Mouse (Mus musculus): Measurements from ENCODE around the gene Alox5.

Gene Alox5

DNA sequence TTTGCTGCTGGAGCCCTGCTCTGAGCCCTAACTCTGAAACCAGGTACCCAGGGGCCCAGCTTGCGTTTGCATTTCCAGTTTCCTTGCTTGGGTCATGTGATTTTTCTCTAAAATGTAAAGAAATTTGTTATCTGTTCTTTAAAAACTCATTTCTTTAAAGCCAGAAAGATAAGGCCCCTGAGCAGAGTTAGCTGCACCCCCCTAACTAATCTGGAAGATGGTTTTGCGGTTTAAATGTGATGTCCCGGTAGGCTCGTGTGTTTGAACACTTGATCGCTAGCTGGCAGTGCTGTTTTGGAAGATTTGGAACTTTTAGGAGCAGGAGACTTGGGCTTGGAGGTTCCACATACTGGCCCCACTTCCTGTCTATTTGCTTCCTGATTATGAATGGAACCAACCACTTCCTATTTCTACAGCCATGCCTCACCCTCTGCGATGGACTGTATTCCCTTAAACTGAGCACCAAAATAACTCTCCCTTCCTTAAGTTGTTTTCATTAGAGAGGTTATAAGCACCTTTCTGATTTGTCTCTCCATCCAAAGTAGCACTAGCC is 44.9 kb downstream of the Alox5 start:
- no peak for DNase-seq

GRCm38 (mm10) chr6:116415126-116415676 is 45.8 kb downstream of the Alox5 start:
- DNase-seq: no peak

DNA sequence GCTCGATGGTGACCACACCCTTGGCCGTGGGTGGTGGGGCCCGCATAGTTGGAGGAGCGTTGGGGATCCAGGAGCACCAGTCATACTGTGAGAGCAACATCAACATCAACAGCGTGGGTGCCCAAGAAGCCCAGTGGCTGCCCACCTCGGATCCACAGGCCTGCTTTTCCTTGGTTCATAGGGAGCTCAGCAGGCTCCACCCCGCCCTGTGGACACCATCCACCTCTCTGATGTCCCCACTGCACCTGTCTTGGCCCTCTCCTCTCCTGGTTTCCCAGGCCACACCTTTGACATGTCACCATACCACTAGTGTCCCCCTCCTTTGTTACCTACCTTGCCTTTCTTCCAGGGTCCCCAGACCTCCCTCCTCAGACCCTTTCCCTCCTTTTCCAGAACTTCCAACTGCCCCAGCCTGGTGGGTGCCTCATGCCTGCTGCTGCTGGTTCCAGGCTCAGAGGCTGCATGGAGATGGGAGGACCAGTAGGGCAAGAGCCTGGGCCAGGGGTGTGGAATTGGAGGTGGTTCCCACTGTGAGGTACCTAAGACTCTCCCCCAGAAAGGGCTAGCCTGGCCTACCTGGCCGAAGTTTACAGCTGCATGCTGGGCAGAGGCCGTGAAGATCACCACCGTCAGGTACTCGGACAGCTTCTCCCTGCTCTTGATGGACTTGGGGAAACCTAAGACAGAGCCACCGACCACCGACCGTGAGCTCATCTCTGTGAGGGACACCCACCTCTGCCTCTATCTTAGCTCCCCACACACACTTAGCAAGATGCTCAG is 48.2 kb downstream of the Alox5 start:
- no peak for DNase-seq

GRCm38 (mm10) chr6:116411716-116412115 is 49.3 kb downstream of the Alox5 start:
- no peak for DNase-seq

DNA sequence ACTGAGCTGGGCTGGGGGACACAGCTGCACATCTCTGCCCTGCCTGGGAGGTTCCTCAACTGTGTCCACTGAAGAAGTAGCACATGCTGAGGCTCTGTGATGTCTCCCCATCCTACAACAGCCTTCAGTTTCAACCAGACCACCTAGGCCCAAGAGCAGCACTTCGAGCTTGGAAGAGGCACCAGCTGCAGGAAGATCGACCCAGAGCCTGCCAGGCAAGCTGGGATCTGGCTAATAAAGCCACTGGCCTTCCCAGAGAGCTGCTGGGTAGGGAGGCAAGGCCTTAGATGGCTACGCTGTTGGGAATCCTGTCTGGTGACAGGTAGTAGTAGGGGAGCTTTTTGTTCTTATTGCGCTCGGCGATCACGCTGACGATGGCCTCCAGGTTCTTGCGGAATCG is 50.5 kb downstream of the Alox5 start:
- DNase-seq: no peak

GRCm38 (mm10) chr6:116407956-116408657 is 52.9 kb downstream of the Alox5 start:
- no peak for DNase-seq

GRCm38 (mm10) chr6:116407216-116407615 is 53.8 kb downstream of the Alox5 start:
- DNase-seq: no peak

GRCm38 (mm10) chr6:116406680-116407079 is 54.3 kb downstream of the Alox5 start:
- DNase-seq: no peak

- DNase-seq: no peak
Observed at GRCm38 (mm10) chr6:116406152-116406551, 54.8 kb downstream of the Alox5 start.

DNA sequence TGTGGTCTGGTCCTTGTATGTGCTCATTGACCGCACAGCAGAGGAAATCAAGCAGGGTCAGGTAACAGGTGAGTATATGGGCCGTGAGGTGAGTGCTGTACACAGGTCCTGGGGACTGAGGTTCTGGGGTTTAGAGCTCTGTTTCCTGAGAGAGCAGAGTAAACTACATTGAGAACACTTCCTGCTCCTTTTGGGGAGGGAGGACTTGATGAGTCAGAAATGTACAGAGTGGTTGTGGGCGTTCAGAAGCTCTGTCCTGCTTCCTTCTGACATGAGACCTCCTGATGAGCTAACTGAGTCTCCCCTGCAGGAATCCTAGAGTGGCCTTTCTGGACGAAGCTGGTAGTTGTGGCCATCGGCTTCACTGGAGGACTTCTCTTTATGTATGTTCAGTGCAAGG is 55.3 kb downstream of the Alox5 start:
- DNase-seq: no peak

DNA sequence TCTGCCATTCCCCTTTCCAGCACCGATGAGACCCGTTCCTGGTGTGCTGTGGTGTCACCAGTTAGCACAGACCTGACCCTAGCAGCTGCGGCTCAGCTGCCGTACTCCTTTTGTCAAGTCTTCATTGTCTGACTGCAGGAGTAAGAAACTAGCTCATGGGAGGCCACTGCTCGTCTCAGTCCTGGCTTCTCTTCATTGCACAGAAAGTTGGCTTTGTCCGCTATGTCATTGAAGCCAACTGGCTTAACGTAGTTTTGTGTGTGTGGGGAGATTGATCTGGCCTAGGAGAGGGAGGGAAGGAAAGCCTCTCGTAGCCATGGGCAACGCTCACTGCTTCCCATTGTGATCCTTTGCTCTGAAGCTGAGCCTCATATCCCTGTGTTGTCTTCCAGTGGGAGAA is 55.7 kb downstream of the Alox5 start:
- DNase-seq: no peak

DNA sequence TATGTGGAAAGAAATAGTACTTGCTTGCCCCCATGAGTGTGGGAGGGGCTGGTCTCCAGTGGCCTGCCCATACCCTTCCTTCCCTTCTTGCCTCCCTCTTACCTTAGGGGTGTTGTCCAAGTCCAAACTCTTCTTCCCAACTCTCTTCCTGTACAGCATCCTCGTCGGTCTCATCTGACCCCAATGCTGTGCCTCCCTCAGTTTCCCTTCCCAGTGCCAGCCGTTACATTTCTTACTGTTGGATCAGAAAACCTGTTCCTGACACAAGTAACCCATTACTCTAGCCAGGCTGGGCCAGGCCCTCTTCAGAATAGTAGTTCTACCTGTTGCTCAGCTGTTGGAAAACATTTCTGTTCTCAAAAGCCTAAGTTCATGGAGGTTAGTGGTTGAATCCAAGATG is 58.6 kb downstream of the Alox5 start:
- DNase-seq: no peak

DNA sequence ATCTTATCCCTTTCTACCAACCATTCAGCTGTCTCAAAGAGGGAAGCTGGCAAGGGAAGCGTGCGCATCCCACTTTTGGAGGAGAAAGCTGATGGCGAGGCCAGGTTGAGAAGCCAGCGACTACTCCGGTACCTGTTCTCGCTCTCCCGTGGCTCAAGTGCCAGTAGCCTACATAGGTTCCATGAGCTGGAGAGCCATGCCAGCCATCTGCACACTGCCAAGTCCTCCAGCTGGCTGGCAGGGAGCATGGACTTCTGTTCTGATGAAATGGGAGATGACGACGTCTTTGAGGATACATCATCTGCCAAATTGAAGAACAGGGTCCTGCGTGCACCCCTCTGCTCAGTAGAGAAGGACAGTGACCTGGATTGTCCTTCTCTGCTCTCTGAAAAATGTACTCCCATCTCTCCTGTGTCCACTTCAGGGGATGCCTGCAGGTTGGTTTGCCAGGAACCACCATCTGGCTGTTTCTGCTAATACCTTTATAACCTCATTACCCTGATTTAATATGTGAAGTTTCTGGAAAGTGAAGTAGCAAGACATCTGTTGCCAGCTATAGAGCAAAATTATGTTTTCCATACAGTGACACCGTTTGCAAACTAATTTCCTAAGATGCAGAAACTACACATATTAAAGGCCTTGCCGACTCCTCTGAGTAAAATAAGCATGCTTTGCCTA is 59.1 kb downstream of the Alox5 start:
- no peak for DNase-seq

DNA sequence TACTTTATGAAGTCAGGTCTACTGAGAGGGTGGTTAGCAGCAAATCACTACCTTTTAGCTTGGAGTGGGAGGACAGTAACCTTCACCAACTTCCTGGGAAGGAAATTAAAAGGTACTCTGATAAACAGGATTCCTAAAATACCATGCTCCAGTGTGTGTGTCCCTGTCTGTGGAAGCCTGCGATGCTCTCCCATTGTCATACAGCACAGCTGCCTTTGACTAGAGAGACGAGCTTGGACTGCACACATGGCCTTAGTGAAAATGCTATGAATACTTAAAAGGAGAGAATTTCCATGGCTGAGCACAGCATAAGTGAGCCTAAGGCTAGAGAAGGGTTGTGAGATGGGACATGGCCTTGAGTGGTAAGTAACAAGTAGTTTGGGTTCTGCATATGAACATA is 62.8 kb downstream of the Alox5 start:
- DNase-seq: no peak

DNA sequence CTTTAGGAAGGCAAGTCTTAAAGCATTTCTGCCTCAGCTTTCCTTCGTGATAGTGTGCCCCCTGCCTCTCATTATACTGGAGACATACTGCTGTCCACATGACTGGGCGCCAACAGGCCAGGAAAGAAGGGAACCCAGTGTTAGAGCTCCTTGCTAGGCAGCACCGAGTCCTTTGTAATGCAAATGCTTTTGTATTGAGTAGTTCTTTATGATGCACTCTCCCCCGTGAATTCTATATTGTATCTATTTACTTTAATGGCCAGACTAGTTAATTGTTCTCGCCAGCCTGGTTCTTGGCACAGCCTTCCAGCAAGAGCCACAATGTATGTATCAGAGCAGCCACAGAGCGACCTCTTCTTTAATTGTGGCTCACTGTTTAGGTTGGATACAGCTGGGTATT is 63.4 kb downstream of the Alox5 start:
- no peak for DNase-seq

DNA sequence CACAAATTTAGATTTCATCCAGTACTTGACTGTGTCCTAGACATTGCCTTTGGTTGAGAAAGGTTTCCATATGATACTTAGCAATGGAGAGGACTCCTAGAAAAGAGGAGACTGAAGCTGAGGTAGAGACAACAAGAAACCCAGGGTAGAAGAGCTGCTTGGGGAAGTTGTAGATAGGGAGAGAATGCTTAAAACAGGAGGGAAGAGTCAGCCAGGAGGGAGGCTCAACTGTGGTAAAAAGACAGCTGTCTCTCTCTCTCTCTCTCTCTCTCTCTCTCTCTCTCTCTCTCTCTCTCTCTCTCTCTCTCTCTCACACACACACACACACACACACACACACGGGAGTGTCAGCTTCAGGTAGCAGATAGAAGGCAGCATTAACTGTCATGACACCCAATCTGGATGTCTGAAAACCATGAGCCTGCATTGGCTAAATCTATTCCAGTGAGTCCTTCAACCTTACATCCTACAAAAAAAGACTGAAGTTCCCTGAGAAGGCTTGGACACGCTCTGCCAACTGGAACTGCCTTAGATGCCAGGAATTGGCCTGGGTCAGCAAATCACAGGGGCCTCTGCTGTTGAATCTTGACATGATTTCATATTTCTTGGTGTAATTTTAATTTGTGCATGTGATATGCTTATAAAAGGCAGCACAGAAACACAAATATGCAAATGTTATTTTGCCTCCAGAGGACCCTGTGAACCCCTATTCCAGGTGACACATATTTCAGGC is 65.9 kb downstream of the Alox5 start:
- DNase-seq: no peak

DNA sequence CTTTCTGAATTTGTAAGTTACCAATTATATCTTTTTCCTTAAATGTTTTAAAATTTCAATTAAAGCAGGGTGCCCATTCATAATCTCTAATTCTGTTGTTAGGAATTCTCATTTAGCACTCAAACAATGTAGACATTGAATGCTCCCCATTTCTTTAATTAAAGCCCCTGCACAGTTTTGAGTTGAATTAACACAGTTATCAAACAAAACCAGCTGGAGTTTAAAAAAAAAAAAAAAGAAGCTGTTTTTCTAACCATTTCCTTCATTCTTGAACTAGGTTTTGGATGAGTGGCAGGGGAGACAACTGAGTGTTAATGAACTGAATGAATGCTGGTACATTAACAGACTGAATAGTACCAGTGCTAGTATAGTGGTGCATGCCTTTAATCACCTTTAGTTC is 71.5 kb downstream of the Alox5 start:
- no peak for DNase-seq

- no peak for DNase-seq
Observed at GRCm38 (mm10) chr6:116388068-116388467, 72.9 kb downstream of the Alox5 start.

DNA sequence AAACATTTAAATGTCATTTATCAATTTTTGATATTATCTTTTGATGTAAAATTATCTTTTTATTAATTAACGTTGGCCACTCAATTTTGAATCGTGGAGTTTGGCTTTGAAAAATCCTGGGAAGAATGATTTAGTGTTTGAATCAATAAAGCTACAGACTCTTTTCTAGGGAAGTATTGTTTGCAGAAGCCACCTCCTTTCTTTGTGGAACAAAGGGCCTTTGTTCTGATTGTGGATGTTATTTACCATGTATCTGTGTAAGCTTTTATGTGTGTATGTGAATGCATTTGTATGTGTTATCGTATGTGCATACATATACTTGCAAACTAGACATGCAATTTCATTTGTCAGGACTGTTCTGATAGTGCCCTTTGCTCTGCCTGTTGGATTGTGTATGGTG is 74.5 kb downstream of the Alox5 start:
- no peak for DNase-seq

- DNase-seq: no peak
Observed at GRCm38 (mm10) chr6:116386045-116386415, 74.9 kb downstream of the Alox5 start.

- DNase-seq: no peak
Observed at GRCm38 (mm10) chr6:116385194-116386044, 75.6 kb downstream of the Alox5 start.

- DNase-seq: no peak
Observed at GRCm38 (mm10) chr6:116383582-116383981, 77.4 kb downstream of the Alox5 start.
